Mouse (Mus musculus): ENCODE results near the gene Abca7.
A peak's percentile ranks its signal among the peaks of the same experiment; 100 is the strongest.
"Not testable (repeated sequence)": the region's sequence is repeated elsewhere in the genome, so short reads cannot be mapped to it uniquely, and the experiment has no call there.

The Abca7 gene

GRCm38 (mm10) chr10:79996272-79997033, at the start of gene Abca7:
TSS of gene Abca7 (plus strand) at chr10:79996494.
- peak; percentile 98 for DNase-seq

GRCm38 (mm10) chr10:79946752-79947322, 49.5 kb upstream of the Abca7 start:
- no peak for DNase-seq

GRCm38 (mm10) chr10:79947502-79947901, 48.8 kb upstream of the Abca7 start:
- no peak for DNase-seq

GRCm38 (mm10) chr10:79949873-79950272, 46.4 kb upstream of the Abca7 start:
- DNase-seq, result no peak

- no peak for DNase-seq
Measured at GRCm38 (mm10) chr10:79950661-79951060, 45.6 kb upstream of the Abca7 start.

- DNase-seq, result peak; percentile 43
Measured at GRCm38 (mm10) chr10:79953946-79954345, 42.3 kb upstream of the Abca7 start.

- DNase-seq, result no peak
Measured at GRCm38 (mm10) chr10:79955691-79956090, 40.6 kb upstream of the Abca7 start.

- no peak for DNase-seq
Measured at GRCm38 (mm10) chr10:79956643-79957154, 39.6 kb upstream of the Abca7 start.

GRCm38 (mm10) chr10:79958140-79958816, 38.0 kb upstream of the Abca7 start:
- peak; percentile 65 for DNase-seq

- not testable (repeated sequence) for DNase-seq
Measured at GRCm38 (mm10) chr10:79959412-79959811, 36.9 kb upstream of the Abca7 start.

GRCm38 (mm10) chr10:79959847-79960601, 36.3 kb upstream of the Abca7 start, which contains the start of gene Wdr18:
TSS of gene Wdr18 (plus strand) at chr10:79960152.
- peak; percentile 97 for DNase-seq

GRCm38 (mm10) chr10:79960671-79961294, 35.5 kb upstream of the Abca7 start:
- DNase-seq, result no peak

- DNase-seq, result no peak
Measured at GRCm38 (mm10) chr10:79964727-79965126, 31.6 kb upstream of the Abca7 start.

GRCm38 (mm10) chr10:79965325-79965724, 31.0 kb upstream of the Abca7 start:
- DNase-seq, result no peak

GRCm38 (mm10) chr10:79966886-79967400, 29.4 kb upstream of the Abca7 start:
- DNase-seq, result no peak

- DNase-seq, result no peak
Measured at GRCm38 (mm10) chr10:79968181-79968580, 28.1 kb upstream of the Abca7 start.

- DNase-seq, result no peak
Measured at GRCm38 (mm10) chr10:79969124-79969568, 27.1 kb upstream of the Abca7 start.

GRCm38 (mm10) chr10:79970415-79971182, 25.7 kb upstream of the Abca7 start, which contains the start of gene Grin3b:
TSS of gene Grin3b (plus strand) at chr10:79970715.
- no peak for DNase-seq

- no peak for DNase-seq
Measured at GRCm38 (mm10) chr10:79971183-79971497, 25.2 kb upstream of the Abca7 start.

- DNase-seq, result no peak
Measured at GRCm38 (mm10) chr10:79972831-79973230, 23.5 kb upstream of the Abca7 start.

- DNase-seq, result no peak
Measured at GRCm38 (mm10) chr10:79974087-79974486, 22.2 kb upstream of the Abca7 start.
